Mouse (Mus musculus) intestine, embryonic 15.5 days (tissue): Measurements from ENCODE around the gene Lrrc26. TPM values are rescaled to one million over a fixed set of nuclear protein-coding genes. Genes with fewer than 3 reads are reported as not detected.

ENCODE experiments used
- ATAC-seq: fragments of 200-750 bp; cut with Nextera tagmentation; 2 replicates; pipeline ENCODE4 v1.8.0; 2017; ENCODE audit warnings: moderate TSS enrichment, moderate library complexity
- H3K27ac ChIP-seq: fragments of 300-500 bp; sonication (generic); 2 replicates; pipeline ENCODE4 v1.5.1; 2015; ENCODE audit warnings: mild to moderate bottlenecking, inconsistent platforms
- H3K27me3 ChIP-seq: fragments of 300-500 bp; sonication (generic); replicated peaks from 2 replicates; pipeline ENCODE4 v1.6.1; 2015; ENCODE audit warnings: inconsistent platforms
- H3K36me3 ChIP-seq: fragments of 300-500 bp; sonication (generic); 2 replicates; pipeline ENCODE4 v1.6.1; 2015; ENCODE audit warnings: inconsistent platforms
- H3K4me1 ChIP-seq: fragments of 300-500 bp; sonication (generic); replicated peaks from 2 replicates; pipeline ENCODE4 v1.6.1; 2015; ENCODE audit warnings: inconsistent platforms
- H3K4me2 ChIP-seq: fragments of 300-500 bp; sonication (generic); replicated peaks from 2 replicates; pipeline ENCODE4 v1.6.1; 2015; ENCODE audit warnings: mild to moderate bottlenecking, inconsistent platforms
- H3K4me3 ChIP-seq: fragments of 300-500 bp; sonication (generic); replicated peaks from 2 replicates; pipeline ENCODE4 v1.5.1; 2015; ENCODE audit warnings: inconsistent platforms
- H3K9ac ChIP-seq: fragments of 300-500 bp; sonication (generic); 2 replicates; pipeline ENCODE4 v1.6.1; 2015; ENCODE audit warnings: inconsistent platforms
- H3K9me3 ChIP-seq: fragments of 300-500 bp; sonication (generic); 2 replicates; pipeline ENCODE4 v1.6.1; 2016; ENCODE audit warnings: inconsistent platforms
- WGBS: fragments of 180-500 bp; shearing (Covaris S2); methylation state at CpG from one replicate; pipeline ENCODE4 v1.1.7; 2015; 5-methylcytosine and 5-hydroxymethylcytosine counted together
- polyA plus RNA-seq: library from polyadenylated mRNA; unstranded; fragments of >200 nt; fragmentation: Nextera tagmentation; extraction: Ambion mirVana; gene quantifications from 2 replicates; pipeline ENCODE4 v1.2.1, GENCODE M21; 2015

The Lrrc26 gene
- polyA plus RNA-seq, 1 experiment from 2014 or later: 0.43 TPM

DNA sequence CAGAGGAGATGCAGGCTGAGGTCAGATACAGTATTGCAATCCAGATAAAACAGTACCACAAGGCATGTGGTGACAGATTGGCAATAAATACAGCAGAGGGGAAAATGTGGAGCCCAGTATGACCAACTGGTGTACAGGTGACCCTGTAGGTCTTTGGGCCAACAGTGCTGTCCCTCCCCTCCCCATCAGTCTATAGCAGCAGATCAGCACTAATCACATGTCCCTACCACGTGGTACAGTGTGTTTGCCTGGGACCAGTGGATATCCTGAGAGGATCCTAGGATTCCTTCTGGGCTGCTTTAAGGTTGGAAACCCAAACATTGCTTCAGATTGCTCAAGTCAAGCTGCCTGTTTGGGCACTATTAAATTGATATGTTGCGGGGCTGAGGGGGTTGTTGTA, 43.9 kb downstream of the Lrrc26 start:
- H3K4me1 ChIP-seq: peaks cover 10% of the 10 kb centered on the region
- H3K4me3 ChIP-seq: peak overlapping the region; percentile 89
- ATAC-seq: no peak
- H3K9me3 ChIP-seq: no peaks in the 10 kb centered on the region
- H3K36me3 ChIP-seq: peaks cover 25% of the 10 kb centered on the region
- H3K27ac ChIP-seq: no peak overlapping the region
- H3K9ac ChIP-seq: peak overlapping the region; percentile 83; the same call in 1 of the 2 replicates
- H3K27me3 ChIP-seq: no peaks in the 10 kb centered on the region
- H3K4me2 ChIP-seq: peak overlapping the region; percentile 88
- 83% methylated on average over 2 of the region's 2 CpGs for WGBS

DNA sequence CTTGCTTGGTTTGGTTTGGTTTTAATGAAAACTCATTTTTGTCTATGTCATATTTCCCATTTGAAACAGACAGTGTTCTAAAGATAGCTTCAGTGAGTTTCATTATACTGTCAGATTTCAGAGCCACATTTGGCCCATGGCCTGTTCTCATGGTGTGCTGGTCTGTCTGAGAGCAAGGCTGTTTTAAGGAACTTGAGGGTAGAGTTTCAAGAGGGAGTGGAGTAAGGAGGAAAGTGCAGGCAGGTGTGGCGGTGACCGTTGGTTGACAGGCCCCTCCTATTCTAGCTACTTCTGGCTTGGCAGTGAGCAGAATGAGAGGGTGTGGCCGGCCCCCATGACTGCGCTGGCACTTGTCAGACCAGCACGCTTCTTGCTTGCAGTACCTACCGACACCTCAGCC, 48.6 kb downstream of the Lrrc26 start:
- no peaks in the 10 kb centered on the region for H3K27me3 ChIP-seq
- H3K4me1 ChIP-seq: peaks cover 3% of the 10 kb centered on the region
- ATAC-seq: no peak
- no peak overlapping the region for H3K27ac ChIP-seq
- no peaks in the 10 kb centered on the region for H3K9me3 ChIP-seq
- H3K4me2 ChIP-seq: no peak overlapping the region
- WGBS: 84% methylated on average over 6 of the region's 6 CpGs
- H3K36me3 ChIP-seq: peaks cover 39% of the 10 kb centered on the region
- no peak overlapping the region for H3K9ac ChIP-seq
- H3K4me3 ChIP-seq: no peak overlapping the region

Other genes starting within 250 kb of the Lrrc26 start
- 48.8 and 50.6 TPM in 2 replicates for gene Nsmf, start 235.6 kb upstream of the Lrrc26 start, polyA plus RNA-seq
- gene Entpd8, start 209.6 kb upstream of the Lrrc26 start, polyA plus RNA-seq: 8.9 and 11.7 TPM in 2 replicates
- 5.6 and 10.0 TPM in 2 replicates for gene Noxa1, start 194.8 kb upstream of the Lrrc26 start, polyA plus RNA-seq
- gene Nrarp, start 109.2 kb upstream of the Lrrc26 start, polyA plus RNA-seq: 14.3 and 19.3 TPM in 2 replicates
- 16.4 and 18.5 TPM in 2 replicates for gene Tor4a, start 93.0 kb upstream of the Lrrc26 start, polyA plus RNA-seq
- gene Nelfb, start 78.4 kb upstream of the Lrrc26 start, polyA plus RNA-seq: 94.8 and 106 TPM in 2 replicates
- not detected in 2 replicates for gene Stpg3, start 75.3 kb upstream of the Lrrc26 start, polyA plus RNA-seq
- gene Fam166a, start 71.2 kb upstream of the Lrrc26 start, polyA plus RNA-seq: not detected in 2 replicates
- 600 and 657 TPM in 2 replicates for gene Tubb4b, start 65.2 kb upstream of the Lrrc26 start, polyA plus RNA-seq
- gene Slc34a3, start 55.6 kb upstream of the Lrrc26 start, polyA plus RNA-seq: 5.0 and 5.6 TPM in 2 replicates
- gene Rnf224, start 53.1 kb upstream of the Lrrc26 start, polyA plus RNA-seq: 0.14 and 0.29 TPM in 2 replicates
- 19.0 and 24.8 TPM in 2 replicates for gene Rnf208, start 47.7 kb upstream of the Lrrc26 start, polyA plus RNA-seq
- gene Cysrt1, start 47.5 kb upstream of the Lrrc26 start, polyA plus RNA-seq: 1.4 and 2.3 TPM in 2 replicates
- 4.3 and 5.5 TPM in 2 replicates for gene AL732309.1, start 43.1 kb upstream of the Lrrc26 start, polyA plus RNA-seq
- gene Tmem203, start 34.5 kb upstream of the Lrrc26 start, polyA plus RNA-seq: 22.8 and 23.2 TPM in 2 replicates
- gene Tprn, start 27.3 kb upstream of the Lrrc26 start, polyA plus RNA-seq: 20.7 and 23.6 TPM in 2 replicates
- 200 and 212 TPM in 2 replicates for gene Ssna1, start 17.5 kb upstream of the Lrrc26 start, polyA plus RNA-seq
- gene Anapc2, start 17.4 kb upstream of the Lrrc26 start, polyA plus RNA-seq: 95.8 and 103 TPM in 2 replicates
- not detected in 2 replicates for gene Tmem210, start 1.8 kb upstream of the Lrrc26 start, polyA plus RNA-seq
- 1.4 TPM in 2 replicates for gene Grin1, start 29.3 kb downstream of the Lrrc26 start, polyA plus RNA-seq
- 40.2 and 40.8 TPM in 2 replicates for gene Man1b1, start 42.4 kb downstream of the Lrrc26 start, polyA plus RNA-seq
- gene Dpp7, start 66.4 kb downstream of the Lrrc26 start, polyA plus RNA-seq: 46.0 and 48.6 TPM in 2 replicates
- 105 and 122 TPM in 2 replicates for gene Uap1l1, start 75.8 kb downstream of the Lrrc26 start, polyA plus RNA-seq
- gene Sapcd2, start 82.4 kb downstream of the Lrrc26 start, polyA plus RNA-seq: 46.8 and 48.8 TPM in 2 replicates
- 12.1 and 15.6 TPM in 2 replicates for gene Entpd2, start 106.0 kb downstream of the Lrrc26 start, polyA plus RNA-seq
- 40.9 and 48.2 TPM in 2 replicates for gene Npdc1, start 109.4 kb downstream of the Lrrc26 start, polyA plus RNA-seq
- gene Fut7, start 133.4 kb downstream of the Lrrc26 start, polyA plus RNA-seq: 0.18 TPM in 1 of 2 replicates, not detected in the other
- gene Abca2, start 138.8 kb downstream of the Lrrc26 start, polyA plus RNA-seq: 2.8 and 3.7 TPM in 2 replicates
- gene Clic3, start 166.9 kb downstream of the Lrrc26 start, polyA plus RNA-seq: 2.2 and 3.0 TPM in 2 replicates
- 28.0 and 33.2 TPM in 2 replicates for gene Paxx, start 171.2 kb downstream of the Lrrc26 start, polyA plus RNA-seq
- 4.6 and 5.8 TPM in 2 replicates for gene Ptgds, start 180.1 kb downstream of the Lrrc26 start, polyA plus RNA-seq
- gene Lcn12, start 204.0 kb downstream of the Lrrc26 start, polyA plus RNA-seq: not detected in 2 replicates
- 57.5 and 65.2 TPM in 2 replicates for gene Fbxw5, start 210.8 kb downstream of the Lrrc26 start, polyA plus RNA-seq
- gene C8g, start 211.8 kb downstream of the Lrrc26 start, polyA plus RNA-seq: 5.4 and 8.3 TPM in 2 replicates